Mouse (Mus musculus) intestine, postnatal 0 days (tissue): Measurements from ENCODE around the gene Krtap19-4. TPM values are rescaled to one million over a fixed set of nuclear protein-coding genes. Genes with fewer than 3 reads are reported as not detected.

ENCODE experiments used
- ATAC-seq: fragments of 200-750 bp; cut with Nextera tagmentation; 2 replicates; pipeline ENCODE4 v1.8.0; 2017; ENCODE audit warnings: mild to moderate bottlenecking, moderate TSS enrichment, moderate library complexity
- H3K27ac ChIP-seq: fragments of 300-500 bp; sonication (generic); 2 replicates; pipeline ENCODE4 v1.5.1; 2014; ENCODE audit warnings: mild to moderate bottlenecking, low read depth, low read length, moderate library complexity
- H3K27me3 ChIP-seq: fragments of 300-500 bp; sonication (generic); replicated peaks from 2 replicates; pipeline ENCODE4 v1.6.1; 2014; ENCODE audit warnings: low read length, mixed read lengths; ENCODE audit not compliant: control insufficient read depth, insufficient read depth
- H3K36me3 ChIP-seq: fragments of 300-500 bp; sonication (generic); 2 replicates; pipeline ENCODE4 v1.6.1; 2014; ENCODE audit warnings: mild to moderate bottlenecking, moderate library complexity; ENCODE audit not compliant: control insufficient read depth, insufficient read depth
- H3K4me1 ChIP-seq: fragments of 300-500 bp; sonication (generic); replicated peaks from 2 replicates; pipeline ENCODE4 v1.6.1; 2014; ENCODE audit warnings: antibody characterized with exemption, low read length, mixed read lengths; ENCODE audit not compliant: control insufficient read depth, insufficient read depth
- H3K4me2 ChIP-seq: fragments of 300-500 bp; sonication (generic); replicated peaks from 2 replicates; pipeline ENCODE4 v1.6.1; 2014; ENCODE audit warnings: low read depth, mild to moderate bottlenecking, moderate library complexity
- H3K4me3 ChIP-seq: fragments of 300-500 bp; sonication (generic); 2 replicates; pipeline ENCODE4 v1.5.1; 2014; ENCODE audit warnings: low read depth, low read length
- H3K9ac ChIP-seq: fragments of 300-500 bp; sonication (generic); 2 replicates; pipeline ENCODE4 v1.6.1; 2014; ENCODE audit warnings: mild to moderate bottlenecking, low read depth, low read length
- H3K9me3 ChIP-seq: fragments of 300-500 bp; sonication (generic); 2 replicates; pipeline ENCODE4 v1.6.1; 2016; ENCODE audit warnings: mixed run types; ENCODE audit not compliant: control insufficient read depth
- CTCF ChIP-seq: sonication (generic); IDR thresholded peaks from 2 replicates; pipeline ENCODE4 v1.5.1; 2016; ENCODE audit warnings: low read depth, mild to moderate bottlenecking, control low read depth, antibody characterized with exemption, moderate library complexity
- WGBS: fragments of 180-500 bp; shearing (Covaris S2); extraction: QIAGEN DNeasy Blood & Tissue Kit; methylation state at CpG from one replicate; pipeline ENCODE4 v1.1.7; 2014; 5-methylcytosine and 5-hydroxymethylcytosine counted together
- polyA plus RNA-seq: library from polyadenylated mRNA; unstranded; fragments of >200 nt; fragmentation: Nextera tagmentation; extraction: Ambion mirVana; gene quantifications from 2 replicates; pipeline ENCODE4 v1.2.1, GENCODE M21; 2015

The Krtap19-4 gene
- not detected in 2 replicates for polyA plus RNA-seq

GRCm38 (mm10) chr16:88884989-88885388 lies at the start of gene Krtap19-4:
TSS of gene Krtap19-4 (minus strand) at chr16:88885089.
- no peak for TF ChIP-seq CTCF
- H3K4me1 ChIP-seq, result no peaks in the 10 kb centered on the region
- H3K4me3 ChIP-seq, result no peak within 1 kb of the TSS
- no peaks in the 10 kb centered on the region for H3K9me3 ChIP-seq
- WGBS, result 91% methylated on average over 5 of the region's 5 CpGs
- H3K4me2 ChIP-seq, result no peak within 1 kb of the TSS
- H3K36me3 ChIP-seq, result no peaks in the 10 kb centered on the region
- no peak within 1 kb of the TSS for H3K9ac ChIP-seq
- no peak within 1 kb of the TSS for H3K27ac ChIP-seq
- ATAC-seq, result no peak
- no peaks in the 10 kb centered on the region for H3K27me3 ChIP-seq

GRCm38 (mm10) chr16:88932165-88932564 lies 47.3 kb upstream of the Krtap19-4 start, which contains the start of gene Krtap19-9b:
TSS of gene Krtap19-9b (minus strand) at chr16:88932265.
- WGBS, result 83% methylated on average over 3 of the region's 3 CpGs
- no peaks in the 10 kb centered on the region for H3K36me3 ChIP-seq
- no peaks in the 10 kb centered on the region for H3K9me3 ChIP-seq
- no peaks in the 10 kb centered on the region for H3K4me1 ChIP-seq
- no peak for ATAC-seq
- no peak within 1 kb of the TSS for H3K27ac ChIP-seq
- H3K4me2 ChIP-seq, result no peak within 1 kb of the TSS
- no peak within 1 kb of the TSS for H3K9ac ChIP-seq
- no peak for TF ChIP-seq CTCF
- H3K4me3 ChIP-seq, result no peak within 1 kb of the TSS
- no peaks in the 10 kb centered on the region for H3K27me3 ChIP-seq

GRCm38 (mm10) chr16:88896357-88896756 lies 11.5 kb upstream of the Krtap19-4 start, which contains the start of gene Krtap19-5:
TSS of gene Krtap19-5 (minus strand) at chr16:88896457.
- Histone ChIP-seq H3K4me1 (no peaks in the 10 kb centered on the region), H3K4me3 (no peak within 1 kb of the TSS), H3K36me3 (no peaks in the 10 kb centered on the region), H3K27me3 (no peaks in the 10 kb centered on the region), H3K9ac (no peak within 1 kb of the TSS), H3K9me3 (no peaks in the 10 kb centered on the region), H3K4me2 (no peak within 1 kb of the TSS), H3K27ac (no peak within 1 kb of the TSS)
- 89% methylated on average over 6 of the region's 6 CpGs for WGBS
- TF ChIP-seq CTCF, result no peak
- ATAC-seq, result no peak

- no peak overlapping the region for H3K9ac ChIP-seq
- WGBS, result 86% methylated on average over 6 of the region's 6 CpGs
Measured at GRCm38 (mm10) chr16:88886870-88887269, 2.0 kb upstream of the Krtap19-4 start.

GRCm38 (mm10) chr16:88877938-88878337 lies 7.0 kb downstream of the Krtap19-4 start, which contains the start of gene Krtap19-3:
TSS of gene Krtap19-3 (minus strand) at chr16:88878038.
- no peak within 1 kb of the TSS for H3K4me3 ChIP-seq
- no peaks in the 10 kb centered on the region for H3K36me3 ChIP-seq
- no peak within 1 kb of the TSS for H3K9ac ChIP-seq
- no peaks in the 10 kb centered on the region for H3K4me1 ChIP-seq
- H3K27me3 ChIP-seq, result no peaks in the 10 kb centered on the region
- no peak within 1 kb of the TSS for H3K27ac ChIP-seq
- no peak for TF ChIP-seq CTCF
- no peak within 1 kb of the TSS for H3K4me2 ChIP-seq
- no peaks in the 10 kb centered on the region for H3K9me3 ChIP-seq
- 78% methylated on average over 2 of the region's 2 CpGs for WGBS
- no peak for ATAC-seq

More at GRCm38 (mm10) chr16:88886870-88887269, 2.0 kb upstream of the Krtap19-4 start:
- Histone ChIP-seq H3K4me2 (no peak overlapping the region), H3K27me3 (no peaks in the 10 kb centered on the region), H3K27ac (no peak overlapping the region), H3K4me1 (no peaks in the 10 kb centered on the region), H3K36me3 (no peaks in the 10 kb centered on the region), H3K9me3 (no peaks in the 10 kb centered on the region), H3K4me3 (no peak overlapping the region)
- no peak for TF ChIP-seq CTCF
- ATAC-seq, result no peak

GRCm38 (mm10) chr16:88874169-88874568 lies 10.7 kb downstream of the Krtap19-4 start, which contains the start of gene Krtap19-2:
TSS of gene Krtap19-2 (minus strand) at chr16:88874269.
- no peaks in the 10 kb centered on the region for H3K27me3 ChIP-seq
- H3K36me3 ChIP-seq, result no peaks in the 10 kb centered on the region
- 87% methylated on average over 3 of the region's 3 CpGs for WGBS
- no peaks in the 10 kb centered on the region for H3K9me3 ChIP-seq
- no peak for ATAC-seq
- no peak within 1 kb of the TSS for H3K4me2 ChIP-seq
- no peak within 1 kb of the TSS for H3K9ac ChIP-seq
- no peaks in the 10 kb centered on the region for H3K4me1 ChIP-seq
- no peak for TF ChIP-seq CTCF
- H3K27ac ChIP-seq, result no peak within 1 kb of the TSS
- H3K4me3 ChIP-seq, result no peak within 1 kb of the TSS
